Mouse (Mus musculus): ENCODE data around the gene Lmbr1. TPM values are rescaled to one million over a fixed set of nuclear protein-coding genes. Genes with fewer than 3 reads are reported as not detected.
A peak's percentile ranks its signal among the peaks of the same experiment; 100 is the strongest.

The Lmbr1 gene
- total and polyA plus RNA-seq, 3 experiments = 5.3 to 13.4 (median 12.4) TPM

GRCm38 (mm10) chr5:29335836-29336235, 42.4 kb downstream of the Lmbr1 start:
- H3K27me3 ChIP-seq (ENCODE audit: control insufficient read depth, insufficient read depth, low read length) = no peaks in the 10 kb centered on the region
- 58% methylated on average over 5 of the region's 5 CpGs for WGBS
- TF ChIP-seq CTCF (IDR thresholded peaks at IDR 0.05) (peak; percentile 75), POLR2A (IDR thresholded peaks at IDR 0.05; ENCODE audit: insufficient read depth, low read depth, low read length) (no peak)
- no peak overlapping the region for H3K27ac ChIP-seq
- no peak for DNase-seq
- no peak overlapping the region for H3K9ac ChIP-seq (ENCODE audit: low read depth, low read length)
- no peaks in the 10 kb centered on the region for H3K36me3 ChIP-seq (ENCODE audit: control insufficient read depth, insufficient read depth, low read length)
- no peak overlapping the region for H3K4me3 ChIP-seq
- H3K79me2 ChIP-seq (replicated peaks; ENCODE audit: control insufficient read depth, insufficient read depth, low read length) = no peaks in the 10 kb centered on the region
- H3K4me1 ChIP-seq (ENCODE audit: control insufficient read depth, insufficient read depth, low read length) = no peaks in the 10 kb centered on the region
- intact Hi-C loops (cut with DNase I) = loop anchor here (10.0 kb wide), 1 partner anchor 881 kb away; no protein-coding TSS in a partner anchor

- no peaks in the 10 kb centered on the region for H3K79me2 ChIP-seq (replicated peaks; ENCODE audit: control insufficient read depth, insufficient read depth, low read length)
- TF ChIP-seq CTCF (IDR thresholded peaks at IDR 0.05) (no peak), EP300 (IDR thresholded peaks at IDR 0.05; ENCODE audit: insufficient read depth, low read depth, low read length) (no peak), POLR2A (IDR thresholded peaks at IDR 0.05; ENCODE audit: insufficient read depth, low read depth, low read length) (no peak)
- intact Hi-C loops (cut with DNase I) = no loop called here
- H3K9ac ChIP-seq (ENCODE audit: low read depth, low read length) = no peak overlapping the region
- H3K27ac ChIP-seq = no peak overlapping the region
- no peak overlapping the region for H3K4me3 ChIP-seq
- no peaks in the 10 kb centered on the region for H3K4me1 ChIP-seq (ENCODE audit: control insufficient read depth, insufficient read depth, low read length)
- no peak for DNase-seq
- 98% methylated on average over 2 of the region's 2 CpGs for WGBS
- no peaks in the 10 kb centered on the region for H3K36me3 ChIP-seq (ENCODE audit: control insufficient read depth, insufficient read depth, low read length)
- no peaks in the 10 kb centered on the region for H3K27me3 ChIP-seq (ENCODE audit: control insufficient read depth, insufficient read depth, low read length)
Observed at GRCm38 (mm10) chr5:29322503-29322902, 55.7 kb downstream of the Lmbr1 start.

GRCm38 (mm10) chr5:29309191-29309590, 69.0 kb downstream of the Lmbr1 start:
- intact Hi-C loops (cut with DNase I) = no loop called here

GRCm38 (mm10) chr5:29293194-29293593, 85.0 kb downstream of the Lmbr1 start:
- H3K4me1 ChIP-seq (ENCODE audit: control insufficient read depth, insufficient read depth, low read length) = no peaks in the 10 kb centered on the region
- no peaks in the 10 kb centered on the region for H3K36me3 ChIP-seq (ENCODE audit: control insufficient read depth, insufficient read depth, low read length)
- DNase-seq = peak; percentile 17 to 62
- H3K27me3 ChIP-seq (ENCODE audit: control insufficient read depth, insufficient read depth, low read length) = no peaks in the 10 kb centered on the region
- no peak overlapping the region for H3K27ac ChIP-seq
- H3K9ac ChIP-seq (ENCODE audit: low read depth, low read length) = no peak overlapping the region
- intact Hi-C loops (cut with DNase I) = no loop called here
- WGBS = 38% methylated on average over 2 of the region's 2 CpGs
- H3K4me3 ChIP-seq = no peak overlapping the region
- no peaks in the 10 kb centered on the region for H3K79me2 ChIP-seq (replicated peaks; ENCODE audit: control insufficient read depth, insufficient read depth, low read length)
- TF ChIP-seq CTCF (IDR thresholded peaks at IDR 0.05) (peak; percentile 99), EP300 (IDR thresholded peaks at IDR 0.05; ENCODE audit: insufficient read depth, low read depth, low read length) (no peak), POLR2A (IDR thresholded peaks at IDR 0.05; ENCODE audit: insufficient read depth, low read depth, low read length) (no peak)

More at GRCm38 (mm10) chr5:29309191-29309590, 69.0 kb downstream of the Lmbr1 start:
- Histone ChIP-seq H3K27me3 (ENCODE audit: control insufficient read depth, insufficient read depth, low read length) (no peaks in the 10 kb centered on the region), H3K27ac (no peak overlapping the region), H3K4me3 (no peak overlapping the region), H3K9ac (ENCODE audit: low read depth, low read length) (no peak overlapping the region), H3K36me3 (ENCODE audit: control insufficient read depth, insufficient read depth, low read length) (no peaks in the 10 kb centered on the region), H3K4me1 (ENCODE audit: control insufficient read depth, insufficient read depth, low read length) (no peaks in the 10 kb centered on the region), H3K79me2 (replicated peaks; ENCODE audit: control insufficient read depth, insufficient read depth, low read length) (no peaks in the 10 kb centered on the region)
- DNase-seq = no peak
- 62% methylated on average over 3 of the region's 3 CpGs for WGBS
- TF ChIP-seq CTCF (IDR thresholded peaks at IDR 0.05) = no peak
- no peak for TF ChIP-seq POLR2A (IDR thresholded peaks at IDR 0.05; ENCODE audit: insufficient read depth, low read depth, low read length)
- TF ChIP-seq EP300 (IDR thresholded peaks at IDR 0.05; ENCODE audit: insufficient read depth, low read depth, low read length) = no peak

- no peak for TF ChIP-seq EP300 (IDR thresholded peaks at IDR 0.05; ENCODE audit: insufficient read depth, low read depth, low read length)
- no peak for TF ChIP-seq CTCF (IDR thresholded peaks at IDR 0.05)
- TF ChIP-seq POLR2A (IDR thresholded peaks at IDR 0.05; ENCODE audit: insufficient read depth, low read depth, low read length) = no peak
- intact Hi-C loops (cut with DNase I) = no loop called here
- H3K27ac ChIP-seq = no peak overlapping the region
- H3K27me3 ChIP-seq (ENCODE audit: control insufficient read depth, insufficient read depth, low read length) = no peaks in the 10 kb centered on the region
- no peaks in the 10 kb centered on the region for H3K4me1 ChIP-seq (ENCODE audit: control insufficient read depth, insufficient read depth, low read length)
- no peak overlapping the region for H3K9ac ChIP-seq (ENCODE audit: low read depth, low read length)
- no peaks in the 10 kb centered on the region for H3K79me2 ChIP-seq (replicated peaks; ENCODE audit: control insufficient read depth, insufficient read depth, low read length)
- 88% methylated on average over 3 of the region's 3 CpGs for WGBS
- H3K36me3 ChIP-seq (ENCODE audit: control insufficient read depth, insufficient read depth, low read length) = no peaks in the 10 kb centered on the region
- DNase-seq = no peak
- H3K4me3 ChIP-seq = no peak overlapping the region
Observed at GRCm38 (mm10) chr5:29290110-29290509, 88.1 kb downstream of the Lmbr1 start.

GRCm38 (mm10) chr5:29289703-29290102, 88.5 kb downstream of the Lmbr1 start:
- TF ChIP-seq POLR2A (IDR thresholded peaks at IDR 0.05; ENCODE audit: insufficient read depth, low read depth, low read length) = no peak
- H3K9ac ChIP-seq (ENCODE audit: low read depth, low read length) = no peak overlapping the region
- DNase-seq = no peak
- H3K4me1 ChIP-seq (ENCODE audit: control insufficient read depth, insufficient read depth, low read length) = no peaks in the 10 kb centered on the region
- H3K27me3 ChIP-seq (ENCODE audit: control insufficient read depth, insufficient read depth, low read length) = no peaks in the 10 kb centered on the region
- no peak overlapping the region for H3K27ac ChIP-seq
- no peaks in the 10 kb centered on the region for H3K36me3 ChIP-seq (ENCODE audit: control insufficient read depth, insufficient read depth, low read length)
- intact Hi-C loops (cut with DNase I) = no loop called here
- 81% methylated on average over 6 of the region's 6 CpGs for WGBS
- H3K79me2 ChIP-seq (replicated peaks; ENCODE audit: control insufficient read depth, insufficient read depth, low read length) = no peaks in the 10 kb centered on the region
- no peak overlapping the region for H3K4me3 ChIP-seq

Data from heart, adult 2 months (tissue).